ENCODE assay signal across 16 mouse cellular contexts in genomic region chr14:56689116-56689515, GRCm38 (mm10).
"Had no signal": no experiment of that assay in that cellular context is flagged by ENCODE, and none has a peak within 500 bp of the region (broad histone marks: within the 10 kb centered on the region; RNA-seq: fewer than 3 reads in every experiment).

No protein-coding gene starts in this region.

- H3K9me3 ChIP-seq: liver, embryonic 15.5 days; megakaryocyte, embryonic 14.5 days; midbrain, embryonic 12.5 days; neural tube, embryonic 13.5 days had no signal

- ATAC-seq: lung, postnatal 0 days; midbrain, embryonic 16.5 days had no signal

- H3K4me2 ChIP-seq: liver, embryonic 11.5 days; liver, embryonic 15.5 days; midbrain, embryonic 12.5 days; neural tube, embryonic 13.5 days had no signal

- H3K27me3 ChIP-seq: liver, embryonic 15.5 days; megakaryocyte, embryonic 14.5 days; midbrain, embryonic 12.5 days; neural tube, embryonic 13.5 days had no signal

- H3K27ac ChIP-seq: kidney, postnatal 0 days; liver, embryonic 15.5 days; midbrain, embryonic 12.5 days; neural tube, embryonic 13.5 days had no signal

- DNase-seq: kidney, adult 2 months; kidney, postnatal 4 days; left cerebral cortex, postnatal 4 days; lung, adult 2 months; lung, postnatal 36 days; retina, postnatal 1 day; right cerebral cortex, postnatal 14 days; thymus, postnatal 36 days had no signal

- H3K9ac ChIP-seq: liver, embryonic 15.5 days; midbrain, embryonic 12.5 days; neural tube, embryonic 13.5 days had no signal

- H3K4me3 ChIP-seq: liver, embryonic 15.5 days; megakaryocyte, embryonic 14.5 days; midbrain, embryonic 12.5 days; neural tube, embryonic 13.5 days had no signal

- H3K4me1 ChIP-seq: liver, embryonic 15.5 days; midbrain, embryonic 12.5 days; neural tube, embryonic 13.5 days had no signal
